Mouse (Mus musculus): Measurements from ENCODE around the gene Itpr3. TPM values are rescaled to one million over a fixed set of nuclear protein-coding genes. Genes with fewer than 3 reads are reported as not detected.

Gene Itpr3
- polyA plus RNA-seq, 1 experiment from 2014 or later = 2.9 TPM

- peak overlapping the region; percentile 86; the same call in 1 of the 2 replicates for H3K27ac ChIP-seq
These were observed 15.9 kb upstream of the Itpr3 start for GRCm38 (mm10) chr17:27041046-27041786.

DNA sequence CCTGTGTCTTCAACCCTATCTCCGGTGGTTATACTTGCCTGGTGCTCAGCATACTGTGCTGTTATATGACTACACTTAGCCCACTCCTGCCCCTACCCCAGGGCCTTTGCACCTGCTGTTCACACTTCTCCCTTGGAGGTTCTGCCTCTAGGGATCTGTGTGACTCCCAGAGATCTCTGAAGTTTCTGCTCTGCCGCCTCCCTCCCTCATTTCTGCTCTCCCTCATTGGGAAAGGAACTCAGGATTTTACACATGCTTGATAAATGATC is 15.4 kb upstream of the Itpr3 start:
- peaks cover 55% of the 10 kb centered on the region for H3K4me1 ChIP-seq
- no peaks in the 10 kb centered on the region for H3K9me3 ChIP-seq
- 82% methylated on average over 2 of the region's 2 CpGs for WGBS
- DNase-seq (ENCODE audit: low spot score) = no peak
- no peak overlapping the region for H3K4me3 ChIP-seq
- peak overlapping the region; percentile 86; the same call in 1 of the 2 replicates for H3K27ac ChIP-seq
- H3K36me3 ChIP-seq = no peaks in the 10 kb centered on the region
- no peaks in the 10 kb centered on the region; the same call in 1 of the 2 replicates for H3K27me3 ChIP-seq (ENCODE audit: insufficient read depth, poor library complexity, severe bottlenecking)

More at GRCm38 (mm10) chr17:27041046-27041786, 15.9 kb upstream of the Itpr3 start:
- Histone ChIP-seq H3K27me3 (ENCODE audit: insufficient read depth, poor library complexity, severe bottlenecking) (peaks cover 3% of the 10 kb centered on the region), H3K9me3 (no peaks in the 10 kb centered on the region), H3K4me3 (no peak overlapping the region), H3K36me3 (no peaks in the 10 kb centered on the region), H3K4me1 (peaks cover 59% of the 10 kb centered on the region)
- no peak for DNase-seq (ENCODE audit: low spot score)
- WGBS = 54% methylated on average over 12 of the region's 13 CpGs

GRCm38 (mm10) chr17:27042840-27043239 is 14.3 kb upstream of the Itpr3 start:
- WGBS = 69% methylated on average over 6 of the region's 6 CpGs
- H3K4me3 ChIP-seq = no peak overlapping the region; the same call in 1 of the 2 replicates
- peaks cover 53% of the 10 kb centered on the region for H3K4me1 ChIP-seq
- H3K36me3 ChIP-seq = no peaks in the 10 kb centered on the region
- DNase-seq (ENCODE audit: low spot score) = no peak
- H3K9me3 ChIP-seq = no peaks in the 10 kb centered on the region
- H3K27ac ChIP-seq = peak overlapping the region; percentile 52
- H3K27me3 ChIP-seq (ENCODE audit: insufficient read depth, poor library complexity, severe bottlenecking) = no peaks in the 10 kb centered on the region; the same call in 1 of the 2 replicates

- peaks cover 41% of the 10 kb centered on the region for H3K4me1 ChIP-seq
- 85% methylated on average over 6 of the region's 6 CpGs for WGBS
- H3K27ac ChIP-seq = no peak overlapping the region
- no peaks in the 10 kb centered on the region for H3K9me3 ChIP-seq
- no peaks in the 10 kb centered on the region for H3K36me3 ChIP-seq
- H3K27me3 ChIP-seq (ENCODE audit: insufficient read depth, poor library complexity, severe bottlenecking) = no peaks in the 10 kb centered on the region; the same call in 1 of the 2 replicates
- no peak overlapping the region for H3K4me3 ChIP-seq
- no peak for DNase-seq (ENCODE audit: low spot score)
These were observed 11.9 kb upstream of the Itpr3 start for GRCm38 (mm10) chr17:27045164-27045563.

DNA sequence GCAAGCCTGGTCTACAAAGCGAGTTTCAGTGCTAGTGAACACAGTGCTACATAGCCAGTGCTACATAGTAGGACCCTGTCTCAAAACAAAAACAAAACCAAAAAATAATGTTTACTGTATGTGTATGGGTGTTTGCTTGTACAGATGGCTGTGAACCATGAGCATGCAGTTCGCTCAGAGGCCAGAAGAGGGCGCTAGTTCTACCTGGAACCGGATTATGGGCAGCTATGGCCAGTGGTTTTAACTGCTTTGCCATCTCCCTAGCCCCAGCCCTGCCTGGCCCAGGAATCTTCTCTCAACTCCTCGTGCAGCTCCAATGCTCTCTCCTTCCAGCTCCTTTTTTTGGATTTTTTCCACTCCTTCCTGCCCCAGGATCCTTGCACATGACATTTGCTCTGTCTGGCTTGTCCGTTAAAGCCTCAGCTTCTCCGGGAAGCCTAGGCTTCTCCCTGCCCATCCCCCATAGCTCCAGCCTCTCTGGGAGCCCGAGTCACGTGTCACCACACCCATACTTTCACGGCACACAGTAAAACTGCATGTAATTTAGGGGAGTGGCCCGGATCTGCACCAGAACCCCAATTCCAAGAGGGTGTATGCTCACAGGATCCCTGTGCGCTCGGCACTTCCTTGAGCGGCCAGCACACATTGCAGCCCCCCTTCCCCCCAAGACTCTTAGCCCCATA is 9.2 kb upstream of the Itpr3 start:
- WGBS = 76% methylated on average over 14 of the region's 14 CpGs
- no peak for DNase-seq (ENCODE audit: low spot score)
- H3K27ac ChIP-seq = peak overlapping the region; percentile 73
- peaks cover 42% of the 10 kb centered on the region for H3K4me1 ChIP-seq
- no peak overlapping the region for H3K4me3 ChIP-seq
- no peaks in the 10 kb centered on the region for H3K9me3 ChIP-seq
- H3K27me3 ChIP-seq (ENCODE audit: insufficient read depth, poor library complexity, severe bottlenecking) = no peaks in the 10 kb centered on the region; the same call in 1 of the 2 replicates
- no peaks in the 10 kb centered on the region for H3K36me3 ChIP-seq

GRCm38 (mm10) chr17:27048445-27049239 is 8.5 kb upstream of the Itpr3 start:
- 55% methylated on average over 14 of the region's 14 CpGs for WGBS
- Histone ChIP-seq H3K4me1 (peaks cover 36% of the 10 kb centered on the region), H3K27ac (peak overlapping the region; percentile 73), H3K9me3 (no peaks in the 10 kb centered on the region), H3K27me3 (ENCODE audit: insufficient read depth, poor library complexity, severe bottlenecking) (no peaks in the 10 kb centered on the region), H3K36me3 (no peaks in the 10 kb centered on the region), H3K4me3 (no peak overlapping the region)
- peak; percentile 84 for DNase-seq (ENCODE audit: low spot score)

DNA sequence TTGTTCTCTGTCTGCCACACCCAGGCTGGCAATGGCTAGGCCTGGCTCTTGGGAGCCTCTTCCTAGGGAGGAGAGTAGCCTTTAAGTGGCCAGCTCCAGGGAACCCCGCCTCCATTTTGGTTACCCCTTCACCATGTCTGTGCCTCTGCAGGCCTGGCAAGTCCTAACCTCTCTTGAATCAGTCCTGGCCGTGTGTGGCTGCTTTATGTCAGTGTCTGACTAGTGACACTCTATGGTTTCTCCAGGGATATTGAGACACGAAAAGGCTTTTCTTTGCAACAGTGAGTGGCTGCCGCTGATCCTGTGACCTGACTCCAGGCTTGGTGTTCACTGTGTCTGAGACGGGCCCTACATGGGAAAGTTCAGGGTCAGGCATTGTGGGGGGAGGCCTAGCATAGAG is 6.3 kb upstream of the Itpr3 start:
- Histone ChIP-seq H3K36me3 (no peaks in the 10 kb centered on the region), H3K4me3 (no peak overlapping the region), H3K9me3 (no peaks in the 10 kb centered on the region), H3K27me3 (ENCODE audit: insufficient read depth, poor library complexity, severe bottlenecking) (no peaks in the 10 kb centered on the region), H3K4me1 (peaks cover 38% of the 10 kb centered on the region), H3K27ac (peak overlapping the region; percentile 81; the same call in 1 of the 2 replicates)
- peak; percentile 73 for DNase-seq (ENCODE audit: low spot score)
- WGBS = 49% methylated on average over 5 of the region's 5 CpGs

DNA sequence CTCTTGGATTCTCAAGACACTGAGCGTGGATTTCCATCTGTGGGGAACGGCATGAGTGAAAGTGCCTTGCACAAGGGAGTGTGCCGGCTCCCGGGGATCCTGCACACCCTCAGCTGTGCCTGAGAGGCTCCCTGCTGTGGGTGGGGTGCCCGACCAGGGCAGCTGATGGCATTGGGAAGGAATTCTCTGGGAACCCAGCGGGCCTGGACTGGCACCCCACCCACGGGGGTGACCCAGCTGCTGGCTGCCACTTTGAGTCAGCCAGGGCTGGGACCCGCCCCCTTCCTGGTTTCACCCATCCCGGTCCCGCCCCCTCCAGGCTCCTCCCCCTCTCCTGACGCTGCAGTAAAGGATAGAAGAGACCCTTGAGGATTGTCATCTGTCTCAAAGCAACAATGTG is 5.6 kb upstream of the Itpr3 start:
- H3K27me3 ChIP-seq (ENCODE audit: insufficient read depth, poor library complexity, severe bottlenecking) = no peaks in the 10 kb centered on the region
- H3K4me1 ChIP-seq = peaks cover 45% of the 10 kb centered on the region
- no peaks in the 10 kb centered on the region for H3K9me3 ChIP-seq
- 33% methylated on average over 10 of the region's 11 CpGs for WGBS
- DNase-seq (ENCODE audit: low spot score) = no peak
- H3K36me3 ChIP-seq = no peaks in the 10 kb centered on the region
- peak overlapping the region; percentile 27; the same call in 1 of the 2 replicates for H3K4me3 ChIP-seq
- peak overlapping the region; percentile 81; the same call in 1 of the 2 replicates for H3K27ac ChIP-seq

DNA sequence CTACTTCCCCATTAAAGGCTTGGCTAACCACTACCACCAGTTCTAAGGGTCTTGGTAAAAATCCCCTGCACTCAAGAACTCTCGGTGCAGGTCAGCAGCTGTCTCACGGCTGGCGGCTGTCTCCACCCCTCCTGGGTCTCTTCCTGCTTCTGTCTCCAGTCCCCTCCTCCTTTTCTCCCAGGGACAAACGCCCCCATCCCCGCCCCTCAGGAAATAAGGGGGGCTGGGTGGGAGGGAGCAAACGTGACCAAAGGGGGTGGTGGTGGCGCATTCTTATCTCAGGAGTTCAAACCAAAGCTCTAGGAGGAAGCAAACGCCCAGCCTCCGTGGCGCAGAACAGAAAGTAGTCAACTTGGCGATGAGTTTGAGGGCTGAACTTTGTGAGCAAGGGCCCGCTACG is 934 bp upstream of the Itpr3 start:
- peaks cover 59% of the 10 kb centered on the region for H3K4me1 ChIP-seq
- H3K27me3 ChIP-seq (ENCODE audit: insufficient read depth, poor library complexity, severe bottlenecking) = peaks cover 41% of the 10 kb centered on the region
- H3K27ac ChIP-seq = peak overlapping the region; percentile 90
- H3K4me3 ChIP-seq = peak overlapping the region; percentile 78
- H3K36me3 ChIP-seq = no peaks in the 10 kb centered on the region
- peak; percentile 91 for DNase-seq (ENCODE audit: low spot score)
- 0% methylated on average over 13 of the region's 13 CpGs for WGBS
- no peaks in the 10 kb centered on the region for H3K9me3 ChIP-seq

- peak overlapping the region; percentile 78 for H3K4me3 ChIP-seq
- no peaks in the 10 kb centered on the region for H3K9me3 ChIP-seq
- no peaks in the 10 kb centered on the region for H3K36me3 ChIP-seq
- DNase-seq (ENCODE audit: low spot score) = no peak
- H3K4me1 ChIP-seq = peaks cover 48% of the 10 kb centered on the region
- 1% methylated on average over 24 of the region's 24 CpGs for WGBS
- H3K27me3 ChIP-seq (ENCODE audit: insufficient read depth, poor library complexity, severe bottlenecking) = peaks cover 41% of the 10 kb centered on the region
- peak overlapping the region; percentile 90 for H3K27ac ChIP-seq
These were observed 482 bp downstream of the Itpr3 start for GRCm38 (mm10) chr17:27057517-27058055.

GRCm38 (mm10) chr17:27060698-27061097 is 3.6 kb downstream of the Itpr3 start:
- Histone ChIP-seq H3K4me3 (no peak overlapping the region), H3K27ac (no peak overlapping the region), H3K9me3 (no peaks in the 10 kb centered on the region), H3K27me3 (ENCODE audit: insufficient read depth, poor library complexity, severe bottlenecking) (peaks cover 46% of the 10 kb centered on the region), H3K36me3 (no peaks in the 10 kb centered on the region), H3K4me1 (peaks cover 75% of the 10 kb centered on the region)
- no peak for DNase-seq (ENCODE audit: low spot score)
- WGBS = 73% methylated on average over 8 of the region's 8 CpGs

- no peak overlapping the region for H3K4me3 ChIP-seq
- no peaks in the 10 kb centered on the region for H3K36me3 ChIP-seq
- H3K9me3 ChIP-seq = no peaks in the 10 kb centered on the region
- H3K27ac ChIP-seq = no peak overlapping the region
- peaks cover 46% of the 10 kb centered on the region for H3K27me3 ChIP-seq (ENCODE audit: insufficient read depth, poor library complexity, severe bottlenecking)
- DNase-seq (ENCODE audit: low spot score) = no peak
- WGBS = 87% methylated on average over 3 of the region's 3 CpGs
- H3K4me1 ChIP-seq = peaks cover 76% of the 10 kb centered on the region
These were observed 4.6 kb downstream of the Itpr3 start for GRCm38 (mm10) chr17:27061727-27062126.

All from heart, embryonic 10.5 days (tissue).